ENCODE assay signal across 8 mouse cellular contexts in genomic region chr2:32981725-32982271, GRCm38 (mm10). TPM values are rescaled to one million over a fixed set of nuclear protein-coding genes. Genes with fewer than 3 reads are reported as not detected.
DNase-seq lines count a peak whose midpoint lies in the region; ATAC-seq lines count a peak whose summit lies in the region.

Gene Slc2a8 (minus strand): TSS chr2:32982083.

- ATAC-seq in megakaryocyte progenitor cell, adult 5-6 weeks (replicated peaks; ENCODE audit: poor library complexity), result peak; percentile 95

- peak; percentile 97 for DNase-seq in adipocyte (ENCODE audit: low spot score)
- DNase-seq in embryo, embryonic 10 days (ENCODE audit: low spot score), result peak; percentile 96
- DNase-seq in gastrocnemius, postnatal 10 days, result peak; percentile 83
- DNase-seq in induced T-regulatory cell, adult 2 months (ENCODE audit: low read depth), result peak; percentile 93
- peak; percentile 87 to 95 for DNase-seq in left cerebral cortex, adult 9 months (ENCODE audit: low spot score in 2 of 2)
- DNase-seq in right cerebral cortex, postnatal 14 days, result peak; percentile 85
- DNase-seq in urinary bladder, postnatal 36 days (ENCODE audit: low spot score in 2 of 2), result peak; percentile 79 to 91

RNA-seq across cellular contexts. Expression of gene Slc2a8, which starts in this region (rescaled TPM):
- total RNA-seq in gastrocnemius, postnatal 10 days (2021), result 1 to 10 TPM; 7.2 to 7.6 TPM
- 2.6 and 2.9 TPM in 2 replicates for total RNA-seq in megakaryocyte progenitor cell, adult 5-6 weeks (2015)
- 2.2 and 3.5 TPM in 2 replicates for total RNA-seq in megakaryocyte progenitor cell, adult 5-6 weeks (2017)

Comparison
In these comparisons a context has a peak if more than half of its experiments do, and no peak if none do; other contexts are left out.
1. Peak in every context shown above with its lines: DNase-seq and ATAC-seq.